Mouse (Mus musculus): Measurements from ENCODE around the gene Snrpa.

GRCm38 (mm10) chr7:27198779-27199178 lies 2.7 kb upstream of the Snrpa start:
- TF ChIP-seq POLR2A (IDR thresholded peaks at IDR 0.05; ENCODE audit: control insufficient read depth, extremely low read depth, insufficient read depth, low read length, poor library complexity): no peak
- no peak for TF ChIP-seq CTCF (IDR thresholded peaks at IDR 0.05; ENCODE audit: borderline replicate concordance, control insufficient read depth, extremely low read depth, insufficient read depth, low read length, poor library complexity)

Data from thymus, adult 2 months (tissue).